Mouse (Mus musculus) kidney, postnatal 10 days (tissue): ENCODE data around the gene Hltf.
"Not testable (repeated sequence)": the region's sequence is repeated elsewhere in the genome, so short reads cannot be mapped to it uniquely, and the experiment has no call there.

Source experiments
- DNase-seq: peaks from one replicate; pipeline ENCODE4 v3.0.0; 2021; ENCODE audit warnings: mixed read lengths

Hltf gene

DNA sequence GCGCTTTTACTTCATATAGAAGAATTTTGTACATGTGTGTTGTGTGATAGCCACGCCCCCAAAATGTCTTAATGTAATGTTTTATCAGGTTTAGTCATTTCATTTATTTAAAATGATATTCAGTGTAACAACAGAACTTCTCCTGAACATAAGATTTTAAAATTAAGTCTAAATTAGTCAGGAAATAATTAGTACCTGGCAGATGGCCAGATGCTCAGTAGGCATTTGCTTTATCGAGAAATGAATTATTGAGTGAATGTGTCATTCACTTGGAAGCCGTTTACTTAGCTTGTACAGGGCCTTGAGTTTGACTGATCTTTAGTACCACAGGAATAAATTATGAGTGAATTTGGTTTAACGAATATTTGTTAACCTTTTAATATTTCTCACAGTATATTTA lies 51.3 kb downstream of the Hltf start:
- no peak for DNase-seq

DNA sequence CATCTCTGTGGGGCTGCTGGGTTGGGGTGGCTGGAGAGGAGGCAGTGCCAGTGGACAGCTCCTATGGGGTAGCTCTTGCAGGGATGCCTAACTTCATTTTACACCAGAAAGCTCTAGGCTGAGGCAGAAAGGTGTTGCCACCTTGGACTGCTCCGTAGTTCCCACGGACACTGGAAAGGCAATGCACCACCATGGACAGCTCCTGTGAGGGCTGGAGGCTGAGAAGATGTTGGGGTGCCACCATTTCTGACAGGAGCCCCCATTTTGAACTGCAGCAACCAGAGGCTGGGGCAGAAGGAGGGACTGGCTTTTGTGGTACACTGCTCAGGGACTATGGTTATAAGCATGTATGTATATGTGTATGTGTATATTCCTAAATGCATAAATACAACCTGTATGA lies 54.3 kb downstream of the Hltf start:
- DNase-seq: no peak

DNA sequence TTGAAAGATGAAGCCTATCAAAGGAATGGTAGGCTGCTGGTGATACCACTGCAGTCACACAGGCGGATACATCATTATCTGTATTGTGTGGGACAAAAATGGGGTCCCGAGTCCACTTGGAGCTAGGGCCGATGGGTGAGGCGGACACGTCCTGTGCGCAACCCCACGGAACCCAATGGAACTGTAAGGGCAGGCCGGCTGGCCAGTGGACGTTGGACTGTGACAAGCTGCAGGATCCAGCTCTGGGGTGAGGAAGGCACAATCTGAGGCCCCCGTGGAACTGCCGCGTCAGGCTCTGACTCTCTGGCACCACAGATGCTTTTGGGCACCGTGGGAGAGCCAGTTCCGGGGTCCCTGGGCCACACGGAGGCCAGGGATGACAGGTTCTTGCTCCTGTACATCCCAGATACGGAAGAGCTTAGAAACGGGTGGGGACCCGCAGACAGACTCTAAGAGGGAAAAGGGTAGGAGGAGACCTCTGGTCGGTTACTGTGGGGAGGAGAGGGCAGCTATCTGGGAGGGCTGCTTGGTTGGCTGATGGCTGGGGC lies 61.5 kb downstream of the Hltf start:
- no peak for DNase-seq

DNA sequence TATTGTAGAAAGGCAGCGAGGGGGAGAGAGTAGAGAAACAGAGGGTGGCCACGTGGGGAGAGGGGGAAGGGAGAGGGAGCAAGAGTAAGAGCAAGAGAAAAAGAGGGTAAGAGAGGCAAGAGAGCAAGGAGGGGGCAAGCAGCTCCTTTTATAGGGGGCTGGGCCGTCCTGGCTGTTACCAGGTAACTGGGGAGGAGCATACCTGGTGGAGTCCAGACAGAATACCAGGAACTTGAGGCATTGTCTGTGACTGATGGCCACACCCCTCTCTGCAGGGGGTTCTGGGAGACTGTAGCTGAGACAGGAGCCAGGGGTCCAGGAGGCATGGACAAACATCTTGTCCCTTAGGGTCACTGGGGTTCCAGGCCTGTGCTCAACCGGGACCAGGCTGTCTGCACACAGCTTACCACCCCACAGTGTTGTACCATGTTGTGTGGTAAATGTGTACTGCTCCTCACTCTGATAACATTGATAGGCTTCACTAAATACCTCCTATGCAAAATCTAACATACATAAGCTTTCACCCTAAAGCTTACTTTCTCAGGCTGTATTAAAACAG lies 62.2 kb downstream of the Hltf start:
- no peak for DNase-seq

DNA sequence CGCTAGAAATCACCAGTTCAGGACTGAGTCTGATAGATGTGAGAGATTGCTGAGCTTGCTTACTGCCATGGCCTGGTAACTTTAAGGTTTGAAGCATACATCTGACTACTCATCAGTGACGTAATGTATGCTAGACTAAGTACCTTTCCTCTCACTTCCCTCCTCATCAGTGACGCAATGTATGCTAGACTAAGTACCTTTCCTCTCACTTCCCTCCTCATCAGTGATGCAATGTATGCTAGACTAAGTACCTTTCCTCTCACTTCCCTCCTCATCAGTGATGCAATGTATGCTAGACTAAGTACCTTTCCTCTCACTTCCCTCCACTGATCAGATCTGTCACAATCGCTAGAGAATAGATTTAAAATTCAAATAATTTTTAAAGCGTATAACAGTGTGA lies 64.0 kb downstream of the Hltf start:
- DNase-seq: not testable (repeated sequence)

DNA sequence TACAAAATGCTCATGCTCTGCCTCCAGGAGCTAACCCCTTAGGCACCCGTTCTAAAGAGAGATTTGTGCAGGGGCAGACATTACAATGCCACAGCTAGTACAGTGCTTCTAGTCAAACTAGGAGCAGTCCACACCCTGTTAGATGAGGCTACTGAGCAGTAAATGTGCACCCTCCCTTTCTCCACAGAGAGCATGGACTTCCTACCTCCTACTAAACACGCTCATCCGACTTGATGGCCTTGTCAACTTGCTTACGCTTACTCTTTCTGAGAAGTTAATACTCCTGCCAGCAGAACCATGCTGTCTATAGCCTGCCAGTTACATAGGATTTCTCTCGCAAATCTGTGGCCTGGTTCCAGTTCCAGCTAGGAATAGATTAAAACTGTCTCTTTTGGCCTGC lies 68.0 kb downstream of the Hltf start:
- DNase-seq: no peak

DNA sequence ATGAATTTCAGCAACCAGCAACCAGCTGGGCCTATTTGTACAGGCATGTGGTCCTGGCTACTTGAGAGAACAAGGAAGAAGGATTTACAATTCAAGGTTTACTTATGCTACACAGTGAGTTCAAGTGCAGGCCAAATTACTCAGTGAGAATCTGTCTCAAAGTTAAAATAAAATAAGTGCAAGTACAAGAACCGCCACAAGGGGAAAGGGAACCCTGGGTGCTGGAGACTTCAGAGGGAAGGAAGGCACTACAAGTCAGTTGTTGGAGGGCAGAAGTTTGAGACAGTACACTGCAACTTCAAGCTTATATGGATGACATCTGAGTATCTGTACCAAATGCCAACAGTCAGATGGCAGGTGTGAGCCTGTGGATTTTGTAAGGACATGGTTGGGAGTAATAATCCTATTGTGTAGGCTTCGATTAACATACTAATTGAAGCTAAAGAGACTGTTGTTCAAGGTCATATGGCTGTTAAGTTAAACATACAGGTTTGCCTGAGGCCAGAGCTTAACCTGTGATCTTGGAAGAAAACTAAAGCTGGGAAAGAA lies 69.5 kb downstream of the Hltf start:
- no peak for DNase-seq

DNA sequence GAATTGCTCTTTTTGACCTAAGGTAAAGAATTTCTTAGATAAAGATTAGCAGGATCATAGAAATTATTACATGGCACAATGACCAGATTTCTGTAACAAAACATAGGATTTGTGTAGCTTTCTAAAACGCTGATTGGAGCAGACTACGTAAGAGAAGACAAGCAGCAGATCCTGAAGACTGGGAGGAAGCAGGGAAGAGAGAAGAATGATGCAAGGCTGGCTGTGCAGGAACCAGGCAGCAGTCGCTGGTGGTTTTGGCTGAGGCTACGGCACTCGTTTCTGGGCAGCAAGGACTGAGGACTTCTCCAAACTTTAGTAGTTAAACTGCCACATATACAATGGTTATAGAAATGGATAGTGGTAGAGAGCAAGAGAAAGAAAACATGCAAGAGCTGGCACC lies 71.9 kb downstream of the Hltf start:
- no peak for DNase-seq

DNA sequence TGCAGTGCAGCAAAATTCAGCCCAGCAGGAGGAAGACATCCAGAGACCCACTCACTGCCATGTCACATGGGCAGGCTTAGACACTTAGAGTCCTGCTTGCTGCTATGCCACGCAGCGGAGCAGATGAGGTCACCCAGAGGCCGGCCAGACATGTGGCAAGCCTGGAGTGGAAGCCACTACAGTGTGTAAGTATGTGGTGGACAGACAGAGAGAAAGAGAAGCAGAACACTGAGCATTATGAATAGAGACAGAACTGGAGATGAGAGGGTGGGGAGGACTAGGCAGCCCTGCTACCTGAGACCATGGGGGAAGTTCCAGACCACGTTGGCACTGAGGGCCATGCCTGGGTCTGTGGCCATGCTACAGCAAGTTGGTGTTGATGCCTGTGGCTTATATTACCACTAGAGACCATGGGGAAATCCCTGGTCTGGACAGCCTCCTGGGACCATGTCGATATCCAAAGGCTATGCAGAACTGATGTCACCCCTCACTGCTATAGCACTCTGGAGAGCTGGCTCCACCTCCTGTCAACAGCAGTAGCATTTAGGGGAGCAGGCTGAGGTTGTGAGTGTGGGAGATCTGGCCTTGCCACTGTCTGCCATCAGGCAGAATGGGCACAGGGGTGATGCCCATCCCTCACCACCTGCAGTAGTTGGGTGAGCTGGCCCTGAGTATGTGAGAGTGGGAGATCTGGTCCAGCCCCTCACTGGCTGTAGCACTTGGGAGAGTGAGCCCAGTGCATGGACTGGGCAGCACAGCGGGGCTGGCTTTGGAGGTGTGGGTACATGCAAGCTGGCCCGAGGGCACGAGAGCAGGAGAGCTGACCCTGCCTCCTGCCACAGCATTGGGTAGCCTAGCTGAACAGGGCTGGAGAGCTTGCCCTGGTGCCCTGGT lies 73.1 kb downstream of the Hltf start:
- DNase-seq: no peak

DNA sequence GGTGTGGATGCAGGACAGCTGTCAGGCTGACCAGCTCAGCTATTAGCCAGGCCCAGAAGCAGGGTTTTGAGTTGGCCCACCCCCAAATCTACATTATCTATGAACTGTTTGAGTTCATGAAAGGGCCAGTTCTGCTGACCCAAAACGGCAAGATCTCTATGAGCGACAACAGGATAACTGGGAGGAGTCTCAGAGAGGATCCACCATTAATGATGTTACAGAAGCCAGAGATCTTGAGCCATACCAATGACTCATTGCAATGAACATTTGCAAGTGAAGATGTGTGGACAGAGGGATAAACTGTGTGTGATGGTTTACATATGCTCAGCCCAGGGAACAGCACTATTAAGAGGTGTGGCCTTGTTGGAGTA lies 73.7 kb downstream of the Hltf start:
- DNase-seq: no peak

DNA sequence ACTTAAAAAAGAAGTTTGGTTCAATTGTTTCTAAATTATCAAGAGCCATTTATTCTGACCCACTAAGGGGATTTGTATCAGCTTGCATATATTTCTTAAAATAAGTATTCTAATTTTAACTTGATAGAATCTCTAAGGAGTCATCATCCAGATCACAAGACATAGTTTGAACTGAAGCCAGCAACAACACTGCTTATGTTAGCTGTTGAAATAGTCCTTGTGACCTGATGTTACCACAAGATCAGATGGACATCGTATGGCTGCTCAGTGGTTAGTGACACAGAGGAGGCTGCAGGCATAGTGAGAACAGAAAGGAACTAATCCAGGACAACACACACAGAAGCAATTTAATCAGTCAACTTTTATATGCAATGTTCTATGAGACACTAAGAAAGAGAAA lies 75.1 kb downstream of the Hltf start:
- DNase-seq: no peak

DNA sequence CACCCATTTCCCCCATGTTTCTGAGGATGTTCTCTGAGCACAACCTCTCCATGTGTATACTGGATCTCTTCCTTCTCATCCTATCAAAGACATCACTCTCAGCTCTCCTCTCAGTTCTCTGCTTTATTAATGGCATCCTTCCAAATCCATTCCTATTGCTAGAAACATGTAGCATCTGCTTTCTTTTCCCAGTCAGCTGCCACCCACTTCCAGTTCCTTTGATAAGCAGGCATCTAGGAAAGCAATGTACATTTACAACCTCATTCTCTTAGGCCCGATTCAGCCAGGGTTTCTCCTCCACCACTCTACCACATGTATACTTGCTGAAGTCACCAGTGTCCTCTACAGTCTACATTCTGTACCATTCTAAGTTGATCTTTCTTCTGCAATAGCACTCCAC lies 76.1 kb downstream of the Hltf start:
- no peak for DNase-seq

DNA sequence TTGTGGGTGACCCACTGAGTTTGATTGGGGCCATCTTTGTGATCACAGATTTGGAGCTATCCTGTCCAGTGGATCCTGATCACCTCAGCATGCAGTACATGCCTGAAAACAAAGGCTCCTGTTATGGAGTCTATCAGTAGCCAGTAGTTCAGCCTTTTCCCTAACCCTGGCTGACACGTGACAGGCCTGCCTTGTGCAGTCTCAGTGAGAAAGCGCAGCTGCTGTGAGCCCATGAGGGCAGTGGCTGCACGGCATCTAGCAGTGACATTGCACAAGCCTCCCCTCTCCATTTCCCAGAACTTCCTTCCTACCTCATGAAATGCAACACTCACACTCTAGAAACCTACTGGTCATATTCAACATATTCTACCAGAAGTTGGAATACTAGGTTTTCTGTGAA lies 76.9 kb downstream of the Hltf start:
- peak; percentile 35 for DNase-seq

DNA sequence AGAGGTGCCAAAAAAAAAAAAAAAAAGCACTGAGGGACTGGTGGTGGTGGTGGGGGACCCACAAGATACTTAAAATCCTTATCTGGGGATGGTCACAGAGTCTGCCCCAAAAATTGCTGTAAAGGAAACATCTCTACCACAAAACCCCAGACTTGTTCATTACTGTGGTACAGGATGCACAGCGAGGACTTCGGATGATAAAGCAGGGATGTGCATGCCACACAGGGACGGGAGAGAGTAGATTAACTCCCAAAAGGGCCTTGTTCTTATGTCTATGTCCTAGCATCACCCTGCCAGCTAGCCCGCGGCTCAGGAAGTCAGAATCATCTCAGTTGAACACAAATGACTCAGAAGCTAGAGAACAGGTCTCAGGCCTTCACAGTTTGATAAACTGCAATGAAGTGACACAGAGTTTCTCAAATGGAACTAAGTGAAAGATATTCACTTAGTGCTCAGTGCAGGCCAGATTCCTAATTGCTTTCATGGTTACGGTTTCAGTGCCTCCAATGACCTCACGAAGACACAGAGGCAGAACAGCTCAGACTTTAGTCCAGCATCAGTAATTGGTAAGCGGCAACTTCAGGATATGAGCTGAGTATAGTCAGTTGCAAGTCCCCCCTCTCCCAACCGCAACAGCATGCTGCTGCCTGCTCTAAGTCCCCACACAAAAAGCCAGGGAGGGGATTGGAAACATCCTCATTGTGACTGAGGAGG lies 79.4 kb downstream of the Hltf start:
- no peak for DNase-seq

DNA sequence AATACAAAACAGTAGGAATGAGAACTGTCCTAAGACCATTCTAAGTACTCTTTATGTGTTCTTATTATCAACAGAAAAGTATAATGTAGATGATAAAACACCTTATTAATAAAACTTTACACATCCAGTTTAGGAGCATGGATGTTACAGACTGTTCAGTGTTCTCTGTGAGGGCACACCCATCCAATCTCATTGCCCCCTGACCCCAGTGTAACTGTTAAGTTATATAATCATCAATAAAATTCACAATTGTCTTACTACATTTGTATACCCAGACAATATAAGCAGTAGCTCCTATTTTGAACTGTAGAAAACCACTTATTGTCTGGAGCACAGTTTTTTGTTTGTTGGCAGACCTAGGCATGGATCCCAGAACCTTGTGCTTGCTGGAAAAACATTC lies 83.6 kb downstream of the Hltf start:
- no peak for DNase-seq

DNA sequence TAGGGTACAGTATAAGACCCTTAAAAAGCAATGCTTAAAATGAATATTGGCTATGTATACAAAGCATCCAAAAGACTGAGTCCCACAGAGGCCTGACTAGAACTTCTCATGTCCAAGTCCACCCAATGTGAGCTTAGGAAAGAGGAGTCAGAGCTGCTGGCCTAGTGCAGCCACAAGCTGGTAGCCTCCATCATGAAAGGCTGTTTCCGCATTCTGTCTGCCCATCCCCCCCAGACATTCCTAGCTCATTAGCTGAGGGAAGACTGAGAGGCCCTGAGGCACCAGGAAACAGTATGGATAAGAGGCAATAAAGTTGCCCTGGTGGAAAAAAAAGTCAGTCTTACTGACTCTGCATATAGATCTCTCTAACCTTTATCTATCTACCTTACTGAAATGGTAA lies 84.1 kb downstream of the Hltf start:
- peak; percentile 24 for DNase-seq

DNA sequence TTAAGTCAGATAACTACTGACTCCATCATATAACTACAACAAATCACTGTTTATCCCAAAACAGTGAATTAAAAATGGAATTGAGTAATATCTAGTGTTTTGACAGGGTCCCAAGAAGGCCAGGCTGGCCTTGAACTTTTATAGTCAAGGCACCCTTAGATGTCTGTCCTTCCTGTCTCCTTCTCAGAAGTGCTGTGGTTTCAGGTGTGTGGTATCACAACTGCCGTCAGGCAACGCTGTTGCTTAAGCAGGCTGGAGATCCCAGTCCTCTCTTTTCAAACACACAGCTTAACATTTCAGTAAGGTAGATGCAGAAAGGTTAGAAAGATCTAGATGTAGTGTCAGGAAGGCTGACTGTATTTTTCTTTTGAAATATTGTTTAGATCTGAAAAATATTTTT lies 84.5 kb downstream of the Hltf start:
- no peak for DNase-seq

DNA sequence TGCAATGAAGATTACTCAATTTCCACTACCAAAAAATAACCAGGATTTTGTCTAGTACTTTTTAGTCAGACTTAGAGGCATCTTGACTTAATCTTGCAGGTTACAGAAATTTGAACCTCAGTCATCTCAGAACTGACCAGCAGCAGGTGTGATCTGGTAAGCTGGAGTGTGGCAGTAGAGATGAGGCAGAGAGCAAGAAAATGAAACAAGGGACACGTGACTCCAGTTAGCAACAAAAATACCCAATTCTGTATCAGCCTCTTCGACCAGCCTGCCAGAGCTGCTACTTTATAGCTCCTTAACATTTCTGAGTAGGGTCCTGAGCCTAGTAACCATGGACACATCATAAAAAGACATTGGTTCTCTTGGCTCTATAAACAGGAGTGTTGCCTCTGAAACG lies 85.0 kb downstream of the Hltf start:
- no peak for DNase-seq

DNA sequence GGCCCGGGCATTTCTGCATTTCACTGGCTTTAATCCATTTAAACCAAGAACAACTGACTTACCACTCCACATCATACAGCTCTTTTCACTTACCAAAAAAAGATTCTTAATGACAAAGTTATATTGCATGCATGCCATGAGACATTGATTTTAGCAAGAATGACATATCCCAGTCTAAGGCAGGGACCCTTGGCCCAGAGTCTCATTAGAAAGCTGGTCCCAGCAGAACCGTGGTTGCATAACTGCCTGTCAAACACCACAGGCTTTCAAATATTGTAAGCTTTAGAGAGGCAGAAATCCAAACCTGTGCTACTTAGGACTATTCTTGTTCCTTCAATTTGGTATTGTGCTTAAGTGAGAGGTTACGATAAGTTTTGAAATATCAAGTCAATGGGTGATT lies 86.1 kb downstream of the Hltf start:
- no peak for DNase-seq

DNA sequence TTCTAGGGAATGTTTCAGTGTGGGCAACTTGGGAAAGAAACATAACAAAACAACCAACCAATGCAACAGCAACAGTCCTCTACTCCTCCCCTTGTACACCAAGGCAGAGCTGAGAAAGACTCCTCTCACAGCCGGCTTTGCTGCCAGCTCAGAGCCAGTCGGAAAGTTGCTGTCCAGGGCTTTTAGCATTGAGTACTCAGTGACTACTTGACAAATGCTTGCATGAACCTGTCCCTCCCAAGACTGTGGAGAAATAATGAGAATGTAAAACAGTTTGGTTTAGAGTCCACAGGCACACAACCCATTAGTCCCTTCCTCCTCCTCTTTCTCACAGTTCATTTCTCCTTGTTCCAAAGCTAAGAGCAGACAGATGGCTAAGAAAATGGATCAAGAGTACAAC lies 86.8 kb downstream of the Hltf start:
- no peak for DNase-seq

DNA sequence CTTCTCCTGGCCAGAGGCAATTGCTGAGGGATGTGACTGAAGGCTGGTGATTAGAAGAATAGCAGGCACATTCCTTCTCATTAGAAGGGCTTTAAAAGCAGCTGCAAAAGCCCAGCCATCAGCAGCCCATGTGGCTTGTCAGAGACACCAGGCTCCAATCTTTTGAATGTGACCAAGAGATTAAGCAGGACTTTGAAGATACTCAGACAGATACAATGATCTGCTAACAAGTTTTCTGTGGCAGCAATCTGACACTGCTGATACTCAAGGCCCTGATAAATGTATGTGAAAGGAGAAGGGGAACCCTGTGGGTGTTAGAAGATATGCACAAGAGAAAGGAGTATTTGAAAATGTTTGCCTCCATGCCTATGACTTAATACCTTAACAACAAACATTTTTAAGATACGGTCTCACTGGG lies 88.1 kb downstream of the Hltf start:
- no peak for DNase-seq

DNA sequence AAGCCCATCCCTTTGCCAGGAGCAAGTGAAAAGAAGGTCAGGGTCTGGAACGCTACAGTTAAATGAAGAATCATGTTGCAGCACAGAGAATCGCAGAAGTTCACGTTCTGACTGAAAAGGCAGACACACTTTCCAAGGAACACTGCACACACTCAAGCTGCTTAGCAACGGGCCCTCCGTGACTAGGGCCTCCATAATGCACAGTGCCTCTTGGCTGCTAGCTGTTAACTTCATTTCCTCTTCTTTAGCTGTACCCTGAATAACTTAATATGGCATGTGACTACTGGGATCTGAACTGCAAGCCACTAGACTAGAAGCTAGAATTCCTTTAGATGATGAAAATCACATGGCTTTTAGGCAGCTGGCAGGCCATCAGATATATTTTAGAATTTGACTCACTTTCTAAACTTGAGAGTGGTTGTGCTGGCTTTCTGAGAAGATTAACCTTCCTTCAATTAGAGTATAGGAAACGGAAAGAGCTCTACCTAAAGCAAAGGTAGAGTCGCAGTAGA lies 89.3 kb downstream of the Hltf start:
- no peak for DNase-seq

DNA sequence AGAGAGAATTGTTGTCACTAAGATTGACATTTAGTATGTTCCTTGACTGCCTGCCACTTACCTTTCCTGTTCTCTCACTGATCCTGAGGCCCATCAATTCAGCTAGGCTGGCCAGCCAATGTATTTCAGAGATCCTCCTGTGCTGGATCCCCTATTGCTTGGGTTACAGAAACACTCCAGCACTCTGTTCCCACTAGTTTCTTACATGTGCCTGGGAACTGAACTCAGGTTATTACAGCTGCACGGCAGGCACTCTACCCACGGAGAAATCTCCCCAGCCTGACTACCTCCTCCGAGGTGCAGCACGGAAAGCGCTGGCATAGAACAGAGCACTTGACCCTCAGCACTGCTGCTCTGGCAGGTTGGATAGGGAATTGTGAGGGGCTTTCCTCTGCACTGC lies 90.0 kb downstream of the Hltf start:
- DNase-seq: no peak
